Mouse (Mus musculus) neutrophil, adult 5-6 weeks (primary cell): ENCODE results near the gene 2610528A11Rik. TPM values are rescaled to one million over a fixed set of nuclear protein-coding genes. Genes with fewer than 3 reads are reported as not detected.

Experiments
- ATAC-seq: fragments of 151-379, 151-347 bp; 2 replicates; pipeline ENCODE4 v1.8.0; 2017; ENCODE audit warnings: mild to moderate bottlenecking, moderate TSS enrichment; ENCODE audit not compliant: insufficient number of reproducible peaks, poor library complexity, low FRiP score, severe bottlenecking; ENCODE audit errors: extremely low read depth
- total RNA-seq: library from RNA; stranded (forward); fragments of 200-1000 nt; gene quantifications from 2 replicates; pipeline ENCODE4 v1.2.3, GENCODE M21; 2017

Gene 2610528A11Rik
- total RNA-seq, 1 experiment from 2014 or later = not detected

GRCm38 (mm10) chr14:37101531-37101930, 12.3 kb downstream of the 2610528A11Rik start:
- ATAC-seq = no peak

DNA sequence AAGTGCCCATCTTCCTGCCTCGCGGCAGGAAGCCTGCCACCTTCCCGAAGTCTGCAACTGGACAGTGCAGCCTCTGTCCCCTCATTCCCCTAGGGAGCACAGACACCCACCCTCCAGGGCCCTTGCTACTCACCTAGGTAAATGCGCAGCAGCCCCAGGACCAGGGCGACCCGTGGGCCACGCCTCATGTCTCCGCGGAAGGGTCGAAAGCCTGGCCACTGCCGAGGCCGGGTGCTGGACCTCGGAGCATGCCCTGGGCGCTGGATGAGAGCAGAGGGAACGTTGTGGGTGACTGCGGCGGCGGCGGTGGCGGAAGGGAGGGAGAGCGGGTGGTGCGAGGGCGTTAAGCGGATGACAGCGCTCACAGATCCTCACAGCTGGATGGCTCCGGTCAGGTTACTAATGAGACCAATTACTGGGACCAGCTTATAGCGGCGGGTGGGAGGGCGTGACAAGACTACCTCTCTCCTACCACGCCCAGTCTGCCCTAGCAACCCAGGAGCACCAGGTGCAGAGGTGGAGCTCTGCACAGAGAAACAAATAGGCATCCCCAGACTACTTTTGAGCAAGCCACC, 15.8 kb downstream of the 2610528A11Rik start, which contains the start of gene Cdhr1:
Gene Cdhr1, minus strand, starts transcription at position 392 of the 575 bp plus-strand sequence.
- ATAC-seq = no peak

DNA sequence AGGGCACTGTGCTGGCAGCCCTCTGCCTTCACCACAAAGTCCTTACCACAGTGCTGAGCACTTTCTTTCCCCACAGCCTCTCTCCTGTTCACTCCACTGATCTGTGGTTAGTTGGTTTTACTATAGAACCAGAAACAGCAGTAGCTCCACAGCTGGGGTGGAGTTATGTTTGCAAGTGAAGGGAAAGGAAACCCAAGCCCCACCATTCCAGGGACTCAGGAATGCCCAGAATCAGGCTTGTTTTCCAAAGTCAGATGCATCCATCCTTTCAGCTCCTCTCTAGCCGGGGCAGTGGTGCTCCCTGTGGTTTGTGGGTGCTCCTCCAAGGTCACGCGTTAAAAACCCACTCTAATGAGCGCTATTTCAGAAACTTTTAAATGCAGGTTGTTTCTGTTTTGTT, 18.3 kb downstream of the 2610528A11Rik start:
- ATAC-seq = no peak

GRCm38 (mm10) chr14:37094436-37094835, 19.4 kb downstream of the 2610528A11Rik start:
- ATAC-seq = no peak

DNA sequence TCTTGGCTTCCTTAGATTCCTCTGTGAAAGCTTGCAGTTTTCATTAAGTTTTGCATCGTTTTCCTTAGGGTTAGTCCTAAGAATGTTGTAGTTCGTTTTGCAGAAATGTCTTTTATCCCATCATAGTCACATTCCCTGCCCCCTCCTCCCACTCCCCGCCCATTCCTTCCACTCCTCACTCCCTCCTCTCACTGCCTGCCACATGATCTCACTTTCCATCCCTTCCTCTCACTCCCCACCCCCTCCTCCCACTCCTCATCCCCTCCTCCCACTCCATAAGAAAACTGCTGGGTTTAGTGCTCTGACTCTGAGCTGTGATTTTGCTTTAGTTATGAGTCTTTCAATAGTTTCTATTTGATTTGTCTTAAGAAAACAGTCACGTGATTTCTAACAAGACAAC, 30.1 kb downstream of the 2610528A11Rik start:
- ATAC-seq = no peak

- ATAC-seq = no peak
Observed at GRCm38 (mm10) chr14:37080724-37081123, 33.1 kb downstream of the 2610528A11Rik start.

- no peak for ATAC-seq
Observed at GRCm38 (mm10) chr14:37068516-37068915, 45.3 kb downstream of the 2610528A11Rik start.

DNA sequence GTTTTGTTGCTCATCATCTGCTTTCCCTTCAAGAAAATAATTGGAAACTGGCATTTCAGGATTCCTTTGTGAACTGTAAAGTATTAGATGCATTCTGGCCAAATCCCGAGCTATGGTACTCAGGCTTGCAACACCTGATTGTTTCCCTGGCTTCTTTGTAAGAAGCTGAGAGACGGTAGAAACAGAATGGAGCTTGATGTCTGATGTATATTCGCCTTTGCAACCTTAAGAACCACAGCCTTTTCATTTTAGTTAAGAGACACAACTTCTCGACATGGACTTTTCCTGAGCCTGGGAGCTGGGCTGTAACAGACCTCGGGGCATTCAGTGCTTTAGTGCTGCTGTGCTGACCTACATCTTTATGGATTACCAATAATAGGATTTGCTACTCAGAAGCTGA, 46.2 kb downstream of the 2610528A11Rik start, which contains the start of gene Lrit2:
Gene Lrit2, plus strand, starts transcription at position 301 of the 400 bp plus-strand sequence.
- no peak for ATAC-seq

DNA sequence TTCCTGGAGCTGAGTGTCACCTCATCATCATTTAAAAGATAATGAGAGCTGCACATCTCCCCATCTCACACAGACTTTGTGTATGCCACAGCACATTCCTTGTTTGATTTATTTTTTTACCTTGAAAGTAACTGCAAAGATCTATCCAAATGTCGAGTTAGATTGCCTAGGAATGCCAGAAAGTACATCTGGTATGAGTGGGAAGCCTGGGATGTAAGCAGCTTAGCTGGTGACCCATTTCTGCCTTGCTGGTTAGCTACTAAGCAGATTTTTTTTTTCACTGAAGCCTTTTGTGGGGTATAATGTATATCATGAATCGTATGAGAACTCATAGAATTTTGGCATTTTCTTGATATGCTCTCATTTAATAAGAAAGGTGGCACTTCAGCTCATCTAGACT, 47.2 kb downstream of the 2610528A11Rik start:
- ATAC-seq = no peak

DNA sequence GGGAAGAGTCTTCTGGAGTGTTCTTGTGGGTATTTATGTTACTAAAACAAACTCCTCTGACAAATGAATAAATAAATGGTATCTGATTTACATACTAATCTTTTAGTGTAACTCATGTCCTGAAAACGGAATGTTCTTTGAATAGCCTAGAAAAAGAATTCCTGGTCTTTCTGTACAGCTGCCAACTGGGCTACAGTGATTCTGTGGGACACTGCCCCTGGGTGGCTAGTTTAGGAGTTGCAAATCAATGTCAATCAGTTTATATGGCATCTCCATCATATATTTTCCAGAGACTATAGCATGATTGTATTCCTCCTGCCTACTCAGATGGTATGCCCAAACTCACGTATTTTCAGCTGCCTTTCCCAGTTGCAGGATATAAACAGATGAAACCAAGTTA, 49.0 kb downstream of the 2610528A11Rik start:
- ATAC-seq = no peak

Other genes starting within 250 kb of the 2610528A11Rik start
- 39.4 and 40.3 TPM in 2 replicates for gene Ccser2, start 145.2 kb downstream of the 2610528A11Rik start, total RNA-seq
- gene Rgr, start 65.1 kb downstream of the 2610528A11Rik start, total RNA-seq = not detected in 2 replicates
- gene Lrit1, start 59.2 kb downstream of the 2610528A11Rik start, total RNA-seq = not detected in 2 replicates
- gene Lrit2, start 46.1 kb downstream of the 2610528A11Rik start, total RNA-seq = not detected in 2 replicates
- not detected in 2 replicates for gene Cdhr1, start 15.7 kb downstream of the 2610528A11Rik start, total RNA-seq
- 100 and 114 TPM in 2 replicates for gene Ghitm, start 21.2 kb upstream of the 2610528A11Rik start, total RNA-seq